Mouse (Mus musculus): ENCODE data around the gene Vti1a. TPM values are rescaled to one million over a fixed set of nuclear protein-coding genes. Genes with fewer than 3 reads are reported as not detected.

Gene Vti1a
- polyA plus RNA-seq, 1 experiment = 22.6 TPM

DNA sequence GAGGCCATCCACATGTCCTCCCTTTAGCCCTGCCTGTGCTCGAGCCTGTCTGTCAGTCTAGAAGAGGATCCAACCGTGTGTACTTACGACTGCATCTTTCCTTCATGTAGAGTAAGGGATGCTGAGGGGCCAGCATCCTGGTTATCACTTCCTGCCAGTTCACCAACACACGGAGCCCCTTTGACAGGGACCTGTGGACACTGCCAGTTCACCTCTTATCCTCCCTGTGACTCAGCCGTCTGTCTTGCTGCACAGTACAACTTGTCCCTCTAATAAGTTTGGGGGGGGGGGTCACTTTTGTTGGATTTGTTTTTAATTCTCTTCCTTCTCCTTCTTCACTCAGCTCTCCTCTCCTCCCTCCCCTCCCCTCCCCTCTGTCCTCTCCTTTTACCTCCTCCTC, 238.2 kb downstream of the Vti1a start:
- Histone ChIP-seq H3K4me1 (ENCODE audit: control insufficient read depth, insufficient read depth, low read length) (0 out of 2 replicates have a peak, but pooled peaks cover 2% of the 10 kb centered on the region), H3K4me3 (ENCODE audit: insufficient read depth, low read length) (no peak overlapping the region), H3K27ac (ENCODE audit: insufficient read depth, low read length) (no peak overlapping the region)
- TF ChIP-seq POLR2A (IDR thresholded peaks at IDR 0.05; ENCODE audit: low read depth, low read length) (no peak), CTCF (IDR thresholded peaks at IDR 0.05; ENCODE audit: borderline replicate concordance, insufficient read depth, low read length) (no peak)

DNA sequence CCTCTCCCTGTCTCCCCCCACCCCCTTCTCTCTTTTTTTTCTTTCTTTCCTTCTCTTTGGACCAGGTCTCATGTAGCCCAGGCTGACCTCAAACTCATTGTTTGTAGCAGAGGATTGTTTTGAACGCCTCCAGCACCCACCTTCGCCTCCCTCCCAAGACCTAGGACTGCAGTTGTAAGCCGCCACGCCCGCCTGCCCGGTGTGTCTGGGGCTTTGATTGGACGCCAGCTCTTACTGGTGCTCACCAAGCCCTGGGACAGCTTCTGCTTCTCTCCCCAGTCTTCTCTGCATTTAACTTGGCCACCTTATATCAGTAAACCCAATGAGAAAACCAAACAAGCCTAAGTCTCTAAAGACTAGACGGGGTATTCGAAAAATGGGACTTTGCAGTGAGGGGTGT, 238.6 kb downstream of the Vti1a start:
- H3K4me3 ChIP-seq (ENCODE audit: insufficient read depth, low read length) = no peak overlapping the region
- 0 out of 2 replicates have a peak, but pooled peaks cover 2% of the 10 kb centered on the region for H3K4me1 ChIP-seq (ENCODE audit: control insufficient read depth, insufficient read depth, low read length)
- H3K27ac ChIP-seq (ENCODE audit: insufficient read depth, low read length) = no peak overlapping the region
- TF ChIP-seq POLR2A (IDR thresholded peaks at IDR 0.05; ENCODE audit: low read depth, low read length) = no peak
- TF ChIP-seq CTCF (IDR thresholded peaks at IDR 0.05; ENCODE audit: borderline replicate concordance, insufficient read depth, low read length) = no peak

DNA sequence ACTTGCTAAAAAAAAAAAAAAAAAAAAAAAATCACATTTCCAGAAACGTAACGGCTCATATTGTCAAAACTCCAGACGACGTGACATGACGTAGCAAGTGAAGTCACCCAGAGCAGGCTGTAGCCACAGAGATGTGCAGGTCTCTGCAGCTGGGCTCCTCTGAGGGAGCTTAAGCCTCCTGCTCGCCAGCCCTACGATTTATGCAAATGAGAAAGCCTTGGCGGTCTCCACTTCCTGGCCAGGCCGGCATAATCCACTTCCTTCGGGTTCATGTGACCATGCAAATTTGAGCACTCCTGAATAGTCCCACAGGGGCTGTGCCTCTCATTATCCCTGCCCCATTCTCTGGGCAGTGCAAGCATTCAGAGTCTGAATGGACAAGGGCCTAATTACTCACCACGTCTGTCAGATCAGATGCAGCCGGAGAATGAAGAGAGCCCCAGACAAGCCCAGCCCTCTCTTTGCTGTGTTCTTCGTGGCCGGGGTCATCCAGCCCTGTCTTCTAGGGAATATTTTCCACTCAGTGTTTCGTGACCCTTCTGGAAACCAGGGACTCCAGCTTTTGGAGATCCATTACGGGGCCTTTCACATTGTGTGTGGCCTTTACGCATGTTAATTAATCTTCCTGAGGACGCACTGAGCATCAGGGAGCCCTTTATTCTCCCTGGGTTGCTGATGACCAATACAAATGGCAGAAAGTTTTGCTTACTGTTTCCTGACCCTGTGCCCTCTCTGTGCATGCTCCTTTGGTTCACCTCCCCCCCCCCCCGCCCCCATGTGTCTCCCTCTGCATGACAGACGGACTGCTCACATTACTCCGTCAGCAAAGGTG, 240.3 kb downstream of the Vti1a start:
- Histone ChIP-seq H3K4me3 (ENCODE audit: insufficient read depth, low read length) (no peak overlapping the region), H3K4me1 (ENCODE audit: control insufficient read depth, insufficient read depth, low read length) (0 out of 2 replicates have a peak, but pooled peaks cover 2% of the 10 kb centered on the region), H3K27ac (ENCODE audit: insufficient read depth, low read length) (no peak overlapping the region)
- no peak for TF ChIP-seq CTCF (IDR thresholded peaks at IDR 0.05; ENCODE audit: borderline replicate concordance, insufficient read depth, low read length)
- TF ChIP-seq POLR2A (IDR thresholded peaks at IDR 0.05; ENCODE audit: low read depth, low read length) = no peak

DNA sequence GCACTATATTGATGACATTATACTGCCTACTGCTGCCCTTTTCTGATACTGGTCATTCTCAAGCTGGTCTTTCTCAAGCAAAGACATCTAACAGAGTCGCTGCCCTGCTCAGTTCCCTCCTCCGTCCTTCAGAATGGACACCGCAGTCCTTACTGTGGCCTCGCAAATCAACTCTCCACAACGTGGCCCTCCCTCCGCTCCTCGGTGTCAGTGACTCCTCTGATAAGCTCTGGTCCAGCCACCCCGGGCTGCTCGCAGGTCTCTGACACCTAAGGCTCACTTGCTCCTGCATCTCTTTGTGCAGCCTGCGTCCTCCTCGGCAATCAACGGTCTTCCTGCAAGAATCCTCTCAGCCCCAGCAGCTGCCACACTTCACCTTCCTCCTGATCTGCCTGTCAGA, 243.2 kb downstream of the Vti1a start:
- 0 out of 2 replicates have a peak, but pooled peaks cover 2% of the 10 kb centered on the region for H3K4me1 ChIP-seq (ENCODE audit: control insufficient read depth, insufficient read depth, low read length)
- H3K4me3 ChIP-seq (ENCODE audit: insufficient read depth, low read length) = no peak overlapping the region
- TF ChIP-seq CTCF (IDR thresholded peaks at IDR 0.05; ENCODE audit: borderline replicate concordance, insufficient read depth, low read length) = no peak
- TF ChIP-seq POLR2A (IDR thresholded peaks at IDR 0.05; ENCODE audit: low read depth, low read length) = no peak
- H3K27ac ChIP-seq (ENCODE audit: insufficient read depth, low read length) = no peak overlapping the region

DNA sequence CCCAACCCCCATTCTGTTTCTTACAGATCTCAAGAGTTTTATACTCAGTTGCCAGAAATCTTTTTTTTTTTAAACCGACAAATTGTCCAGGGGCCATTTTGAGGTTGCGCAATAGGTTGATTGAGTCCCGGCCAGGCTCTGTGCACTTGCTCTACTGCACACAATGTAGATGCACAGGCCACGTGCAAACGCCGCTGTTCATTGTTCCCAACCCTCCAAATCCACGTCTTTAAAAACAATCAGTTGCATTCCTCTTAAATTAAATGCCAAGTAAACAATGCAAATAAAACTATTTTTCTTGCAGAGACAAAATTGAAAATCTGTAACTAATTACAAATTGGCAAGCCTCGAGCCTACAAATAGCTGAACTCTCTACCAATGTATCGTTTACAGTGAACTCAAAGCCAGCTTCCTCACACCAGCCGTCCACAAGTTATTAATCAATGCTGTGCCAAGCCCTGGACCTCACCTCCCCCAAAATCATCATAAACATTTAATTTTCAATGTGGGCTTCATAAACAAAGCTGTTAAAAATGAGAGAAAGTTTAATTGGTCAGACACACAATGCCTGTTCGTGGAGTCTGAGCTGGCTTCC, 244.1 kb downstream of the Vti1a start:
- TF ChIP-seq POLR2A (IDR thresholded peaks at IDR 0.05; ENCODE audit: low read depth, low read length) (no peak), CTCF (IDR thresholded peaks at IDR 0.05; ENCODE audit: borderline replicate concordance, insufficient read depth, low read length) (no peak)
- Histone ChIP-seq H3K4me3 (ENCODE audit: insufficient read depth, low read length) (no peak overlapping the region), H3K27ac (ENCODE audit: insufficient read depth, low read length) (no peak overlapping the region), H3K4me1 (ENCODE audit: control insufficient read depth, insufficient read depth, low read length) (0 out of 2 replicates have a peak, but pooled peaks cover 2% of the 10 kb centered on the region)

DNA sequence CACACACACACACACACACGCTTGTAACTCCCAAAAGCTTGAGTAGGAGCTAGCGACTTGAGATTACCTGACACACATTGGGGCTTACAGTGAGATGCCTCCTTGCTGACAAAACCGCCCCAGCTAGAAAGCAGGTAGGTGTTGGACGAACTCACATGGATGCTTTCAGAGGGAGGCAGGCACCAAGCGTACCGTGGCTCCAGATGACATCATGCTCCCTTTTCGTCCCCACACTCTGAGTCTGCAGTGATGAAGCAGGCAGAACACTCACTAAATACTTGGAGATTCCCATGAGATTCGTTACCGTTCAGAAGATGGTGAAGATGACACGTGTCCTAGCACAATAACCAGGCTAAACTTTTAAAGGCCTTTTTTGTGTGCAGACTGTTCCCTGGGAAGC, 245.4 kb downstream of the Vti1a start:
- no peak overlapping the region for H3K27ac ChIP-seq (ENCODE audit: insufficient read depth, low read length)
- no peak overlapping the region for H3K4me3 ChIP-seq (ENCODE audit: insufficient read depth, low read length)
- no peak for TF ChIP-seq CTCF (IDR thresholded peaks at IDR 0.05; ENCODE audit: borderline replicate concordance, insufficient read depth, low read length)
- no peak for TF ChIP-seq POLR2A (IDR thresholded peaks at IDR 0.05; ENCODE audit: low read depth, low read length)
- H3K4me1 ChIP-seq (ENCODE audit: control insufficient read depth, insufficient read depth, low read length) = no peaks in the 10 kb centered on the region

DNA sequence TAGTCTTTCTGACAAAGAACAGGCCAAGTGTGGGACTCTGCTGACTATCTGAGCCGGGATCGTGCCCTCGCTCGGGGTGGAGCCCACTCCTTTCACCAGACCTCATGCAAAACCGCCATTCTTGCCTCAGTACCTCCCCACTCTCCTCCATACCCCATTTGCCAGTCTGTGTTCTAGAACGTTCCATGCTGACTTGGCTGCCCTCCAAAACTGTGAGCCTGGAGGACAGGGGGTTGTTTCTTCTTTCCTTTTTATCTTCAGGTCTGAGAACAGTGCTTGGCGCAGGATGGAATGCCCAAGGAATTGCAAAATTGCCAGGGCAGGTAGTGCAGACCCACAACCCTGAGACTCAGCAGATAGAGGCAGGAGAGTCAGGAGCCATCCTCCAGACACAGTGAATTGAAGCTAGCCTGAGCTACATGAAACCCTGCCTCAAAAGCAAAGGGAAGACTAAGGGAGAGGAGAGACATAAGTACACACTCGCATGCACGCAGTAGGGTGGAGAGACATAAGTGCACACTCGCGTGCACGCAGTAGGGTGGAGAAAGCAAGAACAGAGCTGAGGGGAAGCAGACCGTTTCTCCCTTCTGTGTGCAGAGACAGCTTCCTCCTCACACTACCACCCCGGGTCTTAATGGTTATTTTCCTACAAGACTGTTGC, 246.5 kb downstream of the Vti1a start:
- TF ChIP-seq CTCF (IDR thresholded peaks at IDR 0.05; ENCODE audit: borderline replicate concordance, insufficient read depth, low read length) (no peak), POLR2A (IDR thresholded peaks at IDR 0.05; ENCODE audit: low read depth, low read length) (no peak)
- Histone ChIP-seq H3K4me1 (ENCODE audit: control insufficient read depth, insufficient read depth, low read length) (no peaks in the 10 kb centered on the region), H3K4me3 (ENCODE audit: insufficient read depth, low read length) (no peak overlapping the region), H3K27ac (ENCODE audit: insufficient read depth, low read length) (no peak overlapping the region)

DNA sequence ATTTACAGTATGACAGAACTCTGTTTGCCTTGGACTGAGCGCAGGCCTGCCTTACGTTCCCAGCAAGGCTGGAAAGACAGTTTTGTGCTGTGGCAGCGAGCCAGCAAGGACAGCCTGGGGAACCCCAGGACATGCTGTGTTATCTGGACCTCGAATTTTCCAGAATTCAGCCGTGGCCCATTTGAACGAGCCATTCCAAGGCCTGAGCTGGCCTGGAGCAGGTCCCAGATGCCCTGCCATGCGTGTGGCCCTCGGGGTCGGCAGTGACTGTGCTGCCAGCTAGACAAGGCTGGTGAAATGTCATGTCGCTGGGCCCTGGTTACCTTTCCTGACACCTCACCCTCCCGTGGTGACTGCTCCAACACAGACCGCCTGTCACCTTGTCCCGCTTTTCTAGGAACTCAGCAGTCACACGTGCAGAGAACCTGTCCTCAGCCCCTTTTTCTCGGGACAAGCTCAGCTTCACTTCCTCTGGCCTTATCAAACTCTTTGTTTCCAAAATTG, 247.1 kb downstream of the Vti1a start:
- Histone ChIP-seq H3K27ac (ENCODE audit: insufficient read depth, low read length) (no peak overlapping the region), H3K4me1 (ENCODE audit: control insufficient read depth, insufficient read depth, low read length) (no peaks in the 10 kb centered on the region), H3K4me3 (ENCODE audit: insufficient read depth, low read length) (no peak overlapping the region)
- TF ChIP-seq POLR2A (IDR thresholded peaks at IDR 0.05; ENCODE audit: low read depth, low read length) (no peak), CTCF (IDR thresholded peaks at IDR 0.05; ENCODE audit: borderline replicate concordance, insufficient read depth, low read length) (no peak)

DNA sequence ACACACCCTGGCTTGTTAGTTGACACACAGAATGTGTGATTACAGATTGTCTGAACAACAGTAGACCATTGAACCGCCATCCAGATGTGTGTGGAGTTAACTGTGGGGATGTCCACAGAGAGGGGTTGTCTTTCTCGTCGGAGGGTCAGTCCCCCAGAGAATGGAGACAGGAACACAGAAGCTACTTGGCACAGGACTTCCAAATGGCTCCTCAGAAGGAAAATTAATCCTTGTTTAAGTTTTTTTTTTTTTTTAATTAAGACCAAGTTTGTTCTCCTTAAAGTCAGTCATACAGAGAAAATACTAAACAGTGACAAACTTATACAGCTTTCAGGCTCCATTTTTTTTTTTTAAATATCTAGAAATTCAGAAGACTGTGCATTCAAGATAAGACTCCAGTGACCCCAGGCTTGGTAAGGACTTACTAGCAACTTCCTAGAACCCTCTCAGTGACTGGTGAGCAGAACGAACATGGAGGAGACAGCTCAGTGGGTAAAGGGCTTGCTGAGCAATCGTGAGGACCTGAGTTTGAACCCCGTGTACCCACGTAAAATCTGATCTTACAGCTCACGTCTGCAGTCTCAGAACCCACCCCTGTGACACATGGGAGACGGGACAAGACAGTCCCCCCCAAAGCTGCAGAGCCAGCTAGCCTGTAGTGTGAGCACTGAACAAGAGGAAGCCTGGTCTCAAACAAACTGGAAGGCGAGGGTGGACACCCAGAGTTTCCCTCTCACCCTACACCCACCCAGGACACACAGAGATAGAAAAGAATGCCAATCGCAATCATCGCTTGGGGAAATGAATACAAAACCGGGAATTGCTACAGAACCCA, 248.2 kb downstream of the Vti1a start:
- Histone ChIP-seq H3K27ac (ENCODE audit: insufficient read depth, low read length) (no peak overlapping the region), H3K4me1 (ENCODE audit: control insufficient read depth, insufficient read depth, low read length) (no peaks in the 10 kb centered on the region), H3K4me3 (ENCODE audit: insufficient read depth, low read length) (no peak overlapping the region)
- TF ChIP-seq POLR2A (IDR thresholded peaks at IDR 0.05; ENCODE audit: low read depth, low read length) (no peak), CTCF (IDR thresholded peaks at IDR 0.05; ENCODE audit: borderline replicate concordance, insufficient read depth, low read length) (no peak)
